Mouse (Mus musculus): ENCODE results near the gene Hpse. TPM values are rescaled to one million over a fixed set of nuclear protein-coding genes. Genes with fewer than 3 reads are reported as not detected.

Gene Hpse
- total and polyA plus RNA-seq, 2 experiments = 1.7 to 4.1 TPM

DNA sequence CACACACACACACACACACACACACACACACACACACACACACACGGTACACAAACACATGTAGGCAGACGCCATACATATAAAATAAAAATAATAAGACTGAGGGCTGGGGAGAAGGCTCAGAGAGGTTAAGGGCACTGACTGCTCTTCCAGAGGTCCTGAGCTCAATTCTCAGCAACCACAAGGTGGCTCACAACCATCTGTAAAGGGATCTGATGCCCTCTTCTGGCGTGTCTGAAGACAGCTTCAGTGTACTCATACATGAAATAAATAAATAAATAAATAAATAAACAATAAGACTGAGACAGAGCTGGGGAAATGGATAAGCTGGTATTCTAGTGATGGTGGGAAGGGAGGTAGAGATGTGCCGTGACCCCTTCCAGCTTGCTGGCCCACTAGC lies 33.9 kb downstream of the Hpse start:
- 73% methylated on average over 4 of the region's 4 CpGs for WGBS

GRCm38 (mm10) chr5:100680542-100680933 lies 39.0 kb downstream of the Hpse start:
- Histone ChIP-seq H3K27me3 (ENCODE audit: control insufficient read depth, insufficient read depth, low read length) (no peaks in the 10 kb centered on the region), H3K4me1 (ENCODE audit: control insufficient read depth, insufficient read depth, low read length) (no peaks in the 10 kb centered on the region), H3K9ac (ENCODE audit: low read depth, low read length) (no peak overlapping the region), H3K36me3 (ENCODE audit: control insufficient read depth, insufficient read depth, low read length) (no peaks in the 10 kb centered on the region), H3K79me2 (ENCODE audit: control insufficient read depth, insufficient read depth, low read length) (no peaks in the 10 kb centered on the region), H3K4me3 (ENCODE audit: insufficient read depth, low read depth, low read length) (no peak overlapping the region), H3K27ac (replicated peaks; ENCODE audit: insufficient read depth, low read depth, low read length) (no peak overlapping the region)
- DNase-seq (ENCODE audit: extremely low read depth, low read depth, low spot score) = no peak
- no peak for TF ChIP-seq POLR2A (IDR thresholded peaks at IDR 0.05; ENCODE audit: extremely low read depth, insufficient read depth, low read length)
- no peak for TF ChIP-seq CTCF (IDR thresholded peaks at IDR 0.05; ENCODE audit: low read depth, low read length)
- 84% methylated on average over 6 of the region's 6 CpGs for WGBS

More for the DNA sequence above, 33.9 kb downstream of the Hpse start:
- no peaks in the 10 kb centered on the region for H3K79me2 ChIP-seq (ENCODE audit: control insufficient read depth, insufficient read depth, low read length)
- no peak overlapping the region for H3K9ac ChIP-seq (ENCODE audit: low read depth, low read length)
- no peak overlapping the region for H3K4me3 ChIP-seq (ENCODE audit: insufficient read depth, low read depth, low read length)
- H3K27ac ChIP-seq (replicated peaks; ENCODE audit: insufficient read depth, low read depth, low read length) = no peak overlapping the region
- H3K36me3 ChIP-seq (ENCODE audit: control insufficient read depth, insufficient read depth, low read length) = no peaks in the 10 kb centered on the region
- H3K4me1 ChIP-seq (ENCODE audit: control insufficient read depth, insufficient read depth, low read length) = no peaks in the 10 kb centered on the region
- TF ChIP-seq POLR2A (IDR thresholded peaks at IDR 0.05; ENCODE audit: extremely low read depth, insufficient read depth, low read length) (no peak), CTCF (IDR thresholded peaks at IDR 0.05; ENCODE audit: low read depth, low read length) (no peak)
- H3K27me3 ChIP-seq (ENCODE audit: control insufficient read depth, insufficient read depth, low read length) = no peaks in the 10 kb centered on the region
- no peak for DNase-seq (ENCODE audit: extremely low read depth, low read depth, low spot score)

DNA sequence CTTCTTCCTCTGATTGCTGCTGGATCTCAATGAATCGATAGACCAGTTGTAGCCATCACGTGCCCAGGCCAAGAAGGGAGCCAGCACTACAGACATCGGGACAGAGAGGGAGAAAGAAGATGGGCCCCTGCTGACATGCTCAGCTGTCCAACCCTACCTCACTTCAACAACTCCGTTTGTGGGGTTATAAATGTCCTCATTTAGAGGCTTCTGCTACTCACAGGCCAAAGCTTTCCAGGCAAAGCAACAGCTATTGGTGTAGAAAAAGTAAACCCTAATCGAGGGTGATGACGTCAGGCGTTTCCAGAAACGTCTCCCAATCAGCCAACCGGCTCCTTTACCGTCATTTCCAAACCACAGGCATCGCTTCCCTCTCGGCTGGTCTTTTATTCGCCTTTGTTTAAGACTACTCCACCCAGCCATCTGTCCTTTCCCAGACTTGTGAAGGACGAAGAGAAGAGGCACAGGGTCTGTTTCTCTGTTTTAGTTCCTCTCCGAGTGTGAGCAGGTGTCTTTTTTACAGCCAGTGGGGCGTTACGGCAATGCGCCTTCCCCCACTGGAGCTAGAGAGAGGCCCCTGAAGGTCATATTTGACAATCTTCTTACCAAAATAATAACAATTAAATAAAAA lies 39.5 kb downstream of the Hpse start:
- H3K79me2 ChIP-seq (ENCODE audit: control insufficient read depth, insufficient read depth, low read length) = no peaks in the 10 kb centered on the region
- WGBS = 80% methylated on average over 18 of the region's 18 CpGs
- no peak for DNase-seq (ENCODE audit: extremely low read depth, low read depth, low spot score)
- no peak overlapping the region for H3K27ac ChIP-seq (replicated peaks; ENCODE audit: insufficient read depth, low read depth, low read length)
- no peak overlapping the region for H3K4me3 ChIP-seq (ENCODE audit: insufficient read depth, low read depth, low read length)
- no peaks in the 10 kb centered on the region for H3K36me3 ChIP-seq (ENCODE audit: control insufficient read depth, insufficient read depth, low read length)
- no peak for TF ChIP-seq CTCF (IDR thresholded peaks at IDR 0.05; ENCODE audit: low read depth, low read length)
- no peak for TF ChIP-seq POLR2A (IDR thresholded peaks at IDR 0.05; ENCODE audit: extremely low read depth, insufficient read depth, low read length)
- no peaks in the 10 kb centered on the region for H3K27me3 ChIP-seq (ENCODE audit: control insufficient read depth, insufficient read depth, low read length)
- no peaks in the 10 kb centered on the region for H3K4me1 ChIP-seq (ENCODE audit: control insufficient read depth, insufficient read depth, low read length)
- no peak overlapping the region for H3K9ac ChIP-seq (ENCODE audit: low read depth, low read length)

DNA sequence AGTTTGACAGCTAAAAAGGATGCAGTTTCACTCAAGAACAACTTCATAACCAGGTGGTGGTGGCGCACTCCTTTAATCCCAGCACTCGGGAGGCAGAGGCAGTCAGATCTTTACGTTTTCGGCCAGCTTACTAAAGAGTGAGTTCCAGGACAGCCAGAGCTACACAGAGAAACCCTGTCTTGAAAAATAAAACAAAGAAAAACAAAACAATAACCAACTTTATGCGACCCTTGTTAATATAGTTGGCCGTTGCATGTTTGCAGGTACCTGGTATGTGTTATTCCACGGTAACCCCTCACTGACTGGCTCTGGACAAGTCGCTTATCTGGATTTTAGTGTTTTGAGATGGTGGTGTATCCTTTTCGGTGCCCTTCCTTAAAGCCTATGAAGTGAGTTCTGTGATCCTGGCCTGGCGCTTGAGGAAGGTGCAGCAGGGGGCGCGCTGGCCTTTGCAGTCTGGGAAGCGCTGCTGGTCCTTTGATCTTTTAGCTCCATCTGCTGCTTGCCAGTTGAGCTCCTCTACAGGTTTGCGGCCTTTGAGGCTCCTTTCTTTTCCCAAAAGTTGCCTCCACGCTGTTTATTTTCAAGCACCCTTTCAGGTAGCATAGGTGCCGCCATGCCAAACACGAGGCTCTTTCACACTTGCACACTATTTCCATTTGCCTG lies 44.7 kb downstream of the Hpse start, which contains the start of gene Coq2:
Gene Coq2 (minus strand): TSS at position 430 of the 666 bp plus-strand sequence.
- TF ChIP-seq POLR2A (IDR thresholded peaks at IDR 0.05; ENCODE audit: extremely low read depth, insufficient read depth, low read length) = no peak
- TF ChIP-seq CTCF (IDR thresholded peaks at IDR 0.05; ENCODE audit: low read depth, low read length) = peak; percentile 93
- peaks cover 11% of the 10 kb centered on the region; the same call in 1 of the 2 replicates for H3K79me2 ChIP-seq (ENCODE audit: control insufficient read depth, insufficient read depth, low read length)
- peaks cover 8% of the 10 kb centered on the region for H3K4me1 ChIP-seq (ENCODE audit: control insufficient read depth, insufficient read depth, low read length)
- H3K27me3 ChIP-seq (ENCODE audit: control insufficient read depth, insufficient read depth, low read length) = no peaks in the 10 kb centered on the region
- H3K27ac ChIP-seq (replicated peaks; ENCODE audit: insufficient read depth, low read depth, low read length) = peak within 1 kb of the TSS; percentile 41
- WGBS = 9% methylated on average over 17 of the region's 17 CpGs
- H3K4me3 ChIP-seq (ENCODE audit: insufficient read depth, low read depth, low read length) = peak within 1 kb of the TSS; percentile 75
- peak within 1 kb of the TSS; percentile 74 for H3K9ac ChIP-seq (ENCODE audit: low read depth, low read length)
- DNase-seq (ENCODE audit: extremely low read depth, low read depth, low spot score) = peak; percentile 78
- no peaks in the 10 kb centered on the region; the same call in 1 of the 2 replicates for H3K36me3 ChIP-seq (ENCODE audit: control insufficient read depth, insufficient read depth, low read length)

DNA sequence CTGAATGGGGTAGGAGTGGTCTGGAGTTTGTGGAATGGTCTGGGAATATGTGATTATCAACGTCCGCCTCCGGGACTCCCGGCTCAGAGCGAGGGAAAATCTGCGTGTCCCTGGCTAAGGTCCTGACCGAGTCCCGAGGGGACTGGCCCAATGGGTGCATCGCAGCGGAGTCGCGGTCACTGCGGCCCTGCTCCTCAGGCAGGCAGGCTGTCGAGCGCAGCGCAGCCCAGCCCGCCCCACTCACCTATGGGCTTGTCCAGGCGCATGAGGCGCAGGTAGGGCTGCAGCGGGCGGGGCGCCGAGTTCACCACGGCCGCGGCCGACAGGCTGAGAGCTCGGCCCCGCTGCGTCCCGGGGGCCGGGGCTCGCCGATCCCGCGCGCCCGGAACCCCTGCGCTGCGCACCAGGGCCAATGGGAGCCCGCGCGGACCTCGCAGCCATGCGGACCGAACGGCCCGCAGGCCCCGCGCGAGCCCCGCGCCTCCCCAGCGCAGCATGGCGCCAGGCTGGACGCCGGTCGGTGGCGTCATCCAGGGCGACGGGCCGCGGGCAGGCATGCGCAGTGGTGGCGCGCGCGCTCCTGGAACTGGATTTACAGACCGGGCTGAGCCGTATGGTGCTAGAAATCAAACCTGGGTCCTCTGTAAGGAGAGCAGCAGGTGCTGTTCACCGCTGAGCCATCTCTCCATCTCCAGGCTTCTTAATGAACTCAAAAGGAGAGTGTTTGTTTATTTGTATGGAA lies 45.6 kb downstream of the Hpse start:
- Histone ChIP-seq H3K4me3 (ENCODE audit: insufficient read depth, low read depth, low read length) (peak overlapping the region; percentile 75), H3K9ac (ENCODE audit: low read depth, low read length) (peak overlapping the region; percentile 74), H3K36me3 (ENCODE audit: control insufficient read depth, insufficient read depth, low read length) (no peaks in the 10 kb centered on the region; the same call in 1 of the 2 replicates), H3K79me2 (ENCODE audit: control insufficient read depth, insufficient read depth, low read length) (peaks cover 11% of the 10 kb centered on the region; the same call in 1 of the 2 replicates), H3K4me1 (ENCODE audit: control insufficient read depth, insufficient read depth, low read length) (peaks cover 8% of the 10 kb centered on the region), H3K27ac (replicated peaks; ENCODE audit: insufficient read depth, low read depth, low read length) (peak overlapping the region; percentile 41), H3K27me3 (ENCODE audit: control insufficient read depth, insufficient read depth, low read length) (no peaks in the 10 kb centered on the region)
- peak; percentile 64 for DNase-seq (ENCODE audit: extremely low read depth, low read depth, low spot score)
- under 1% methylated on average over 69 of the region's 71 CpGs for WGBS
- TF ChIP-seq POLR2A (IDR thresholded peaks at IDR 0.05; ENCODE audit: extremely low read depth, insufficient read depth, low read length) (peak; percentile 42; the same call in 1 of the 2 replicates), CTCF (IDR thresholded peaks at IDR 0.05; ENCODE audit: low read depth, low read length) (no peak)

Data from liver, adult 2 months (tissue).